7 mouse cellular contexts compared by ENCODE assay signal in genomic region chr17:36271586-36272256, GRCm38 (mm10). TPM values are rescaled to one million over a fixed set of nuclear protein-coding genes. Genes with fewer than 3 reads are reported as not detected.
A peak's percentile ranks its signal among the peaks of the same experiment; 100 is the strongest.
DNase-seq lines count a peak whose midpoint lies in the region; ATAC-seq lines count a peak whose summit lies in the region.

Trim39 (minus strand) TSS chr17:36272247.

- peak; percentile 73 for ATAC-seq in embryonic facial prominence, embryonic 13.5 days (ENCODE audit: insufficient number of reproducible peaks, insufficient read depth, low FRiP score, low TSS enrichment, low read depth)
- ATAC-seq in heart, embryonic 14.5 days (ENCODE audit: insufficient number of reproducible peaks, insufficient read depth, low FRiP score, low read depth): peak; percentile 70
- peak; percentile 80 for ATAC-seq in lung, embryonic 16.5 days (ENCODE audit: low read depth)

- H3K36me3 ChIP-seq in embryonic facial prominence, embryonic 13.5 days: peaks cover 39% of the 10 kb centered on the region
- peaks cover 44% of the 10 kb centered on the region for H3K36me3 ChIP-seq in heart, embryonic 14.5 days (ENCODE audit: control insufficient read depth, insufficient read depth, low read length)
- peaks cover 28% of the 10 kb centered on the region for H3K36me3 ChIP-seq in lung, embryonic 16.5 days (ENCODE audit: control insufficient read depth, insufficient read depth, low read length)

- H3K4me2 ChIP-seq in embryonic facial prominence, embryonic 13.5 days: peak within 1 kb of the TSS; percentile 91
- peak within 1 kb of the TSS; percentile 81 for H3K4me2 ChIP-seq in heart, embryonic 14.5 days (ENCODE audit: low read length)
- peak within 1 kb of the TSS; percentile 92 for H3K4me2 ChIP-seq in lung, embryonic 16.5 days (ENCODE audit: low read depth, low read length)

- no peaks in the 10 kb centered on the region for H3K9me3 ChIP-seq in embryonic facial prominence, embryonic 13.5 days
- no peaks in the 10 kb centered on the region for H3K9me3 ChIP-seq in heart, embryonic 14.5 days (ENCODE audit: control insufficient read depth, low read length)
- H3K9me3 ChIP-seq in lung, embryonic 16.5 days (ENCODE audit: control insufficient read depth, low read length): no peaks in the 10 kb centered on the region

- H3K4me1 ChIP-seq in embryonic facial prominence, embryonic 13.5 days: peaks cover 36% of the 10 kb centered on the region
- peaks cover 8 to 26% of the 10 kb centered on the region in 2 experiments for H3K4me1 ChIP-seq in heart, embryonic 14.5 days (ENCODE audit: control insufficient read depth in 2 of 2, insufficient read depth in 2 of 2, low read length in 2 of 2)
- peaks cover 27% of the 10 kb centered on the region for H3K4me1 ChIP-seq in lung, embryonic 16.5 days (replicated peaks; ENCODE audit: control insufficient read depth, insufficient read depth, low read length)

- peak within 1 kb of the TSS; percentile 97 for H3K9ac ChIP-seq in embryonic facial prominence, embryonic 13.5 days
- H3K9ac ChIP-seq in heart, embryonic 14.5 days (ENCODE audit: low read length): peak within 1 kb of the TSS; percentile 95
- H3K9ac ChIP-seq in lung, embryonic 16.5 days (ENCODE audit: low read length): peak within 1 kb of the TSS; percentile 98

- H3K27ac ChIP-seq in embryonic facial prominence, embryonic 13.5 days: peak within 1 kb of the TSS; percentile 92
- peak within 1 kb of the TSS; percentile 73 to 88 for H3K27ac ChIP-seq in heart, embryonic 14.5 days (replicated peaks in 1 of 2; ENCODE audit: control insufficient read depth in 1 of 2, insufficient read depth in 1 of 2, low read depth in 2 of 2, low read length in 2 of 2)
- H3K27ac ChIP-seq in lung, embryonic 16.5 days (ENCODE audit: low read length): peak within 1 kb of the TSS; percentile 88

- no peaks in the 10 kb centered on the region for H3K27me3 ChIP-seq in embryonic facial prominence, embryonic 13.5 days
- no peaks in the 10 kb centered on the region for H3K27me3 ChIP-seq in heart, embryonic 14.5 days (ENCODE audit: control insufficient read depth, insufficient read depth, low read length)
- H3K27me3 ChIP-seq in lung, embryonic 16.5 days (ENCODE audit: control insufficient read depth, insufficient read depth, low read depth, low read length): no peaks in the 10 kb centered on the region

- peak; percentile 81 for DNase-seq in ES-CJ7 (ENCODE audit: low read depth, low spot score)
- DNase-seq in adrenal gland, postnatal 10 days: no peak
- DNase-seq in layer of hippocampus, adult 9-10 months (ENCODE audit: low spot score): peak; percentile 84
- DNase-seq in ovary, postnatal 14 days (ENCODE audit: low spot score): peak; percentile 74

- peak within 1 kb of the TSS; percentile 88 for H3K4me3 ChIP-seq in embryonic facial prominence, embryonic 13.5 days
- H3K4me3 ChIP-seq in heart, embryonic 14.5 days (ENCODE audit: control insufficient read depth in 1 of 2, insufficient read depth in 1 of 2, low read depth in 1 of 2, low read length in 2 of 2): peak within 1 kb of the TSS; percentile 90 to 96
- H3K4me3 ChIP-seq in lung, embryonic 16.5 days (ENCODE audit: low read length): peak within 1 kb of the TSS; percentile 97

- 1% methylated on average over 43 of the region's 43 CpGs for WGBS in embryonic facial prominence, embryonic 13.5 days
- WGBS in heart, embryonic 14.5 days: under 1% methylated on average over 43 of the region's 43 CpGs
- WGBS in lung, embryonic 16.5 days: under 1% methylated on average over 43 of the region's 43 CpGs

RNA-seq across cellular contexts. Expression of gene Trim39, which starts in this region (rescaled TPM):
- 10 to 100 TPM; 13.8 to 17.8 TPM for total RNA-seq in adrenal gland, postnatal 10 days (2021)
- polyA plus RNA-seq in embryonic facial prominence, embryonic 13.5 days (2015; fragmentation: Nextera tagmentation; extraction: Ambion mirVana): 22.4 and 25.4 TPM in 2 replicates
- polyA plus RNA-seq in heart, embryonic 14.5 days (2014; fragmentation: Nextera tagmentation; extraction: Ambion mirVana): 8.7 and 9.5 TPM in 2 replicates
- polyA plus RNA-seq in lung, embryonic 16.5 days (2015; fragmentation: Nextera tagmentation; extraction: Ambion mirVana): 16.8 and 17.4 TPM in 2 replicates
